Mouse (Mus musculus): ENCODE data around the gene Fxyd7.

The Fxyd7 gene

GRCm38 (mm10) chr7:31051321-31052021, at the start of gene Fxyd7:
Fxyd7 (minus strand) TSS chr7:31051467.
- no peak for DNase-seq

GRCm38 (mm10) chr7:31100786-31101185, 49.5 kb upstream of the Fxyd7 start:
- DNase-seq, result no peak

- DNase-seq, result no peak
These were observed 48.3 kb upstream of the Fxyd7 start for GRCm38 (mm10) chr7:31099612-31099982.

GRCm38 (mm10) chr7:31098697-31099611, 47.7 kb upstream of the Fxyd7 start:
- DNase-seq, result no peak

- peak; percentile 74 to 84 for DNase-seq
These were observed 46.4 kb upstream of the Fxyd7 start for GRCm38 (mm10) chr7:31097583-31098248.

- DNase-seq, result no peak
These were observed 45.8 kb upstream of the Fxyd7 start for GRCm38 (mm10) chr7:31096892-31097564.

GRCm38 (mm10) chr7:31094774-31095501, 43.7 kb upstream of the Fxyd7 start:
- no peak for DNase-seq

GRCm38 (mm10) chr7:31089721-31090120, 38.5 kb upstream of the Fxyd7 start:
- no peak for DNase-seq

- DNase-seq, result no peak
These were observed 36.9 kb upstream of the Fxyd7 start for GRCm38 (mm10) chr7:31088206-31088605.

GRCm38 (mm10) chr7:31087262-31087661, 36.0 kb upstream of the Fxyd7 start:
- no peak for DNase-seq

GRCm38 (mm10) chr7:31086175-31086755, 35.0 kb upstream of the Fxyd7 start:
- no peak for DNase-seq

- no peak for DNase-seq
These were observed 33.9 kb upstream of the Fxyd7 start for GRCm38 (mm10) chr7:31085171-31085570.

GRCm38 (mm10) chr7:31084140-31084539, 32.9 kb upstream of the Fxyd7 start:
- DNase-seq, result no peak

GRCm38 (mm10) chr7:31082831-31083588, 31.7 kb upstream of the Fxyd7 start:
- DNase-seq, result no peak

GRCm38 (mm10) chr7:31082106-31082505, 30.8 kb upstream of the Fxyd7 start:
- DNase-seq, result no peak

GRCm38 (mm10) chr7:31081106-31081505, 29.8 kb upstream of the Fxyd7 start:
- DNase-seq, result no peak

- DNase-seq, result no peak
These were observed 29.3 kb upstream of the Fxyd7 start for GRCm38 (mm10) chr7:31080611-31081010.

- DNase-seq, result no peak
These were observed 28.4 kb upstream of the Fxyd7 start for GRCm38 (mm10) chr7:31079670-31080069.

GRCm38 (mm10) chr7:31077885-31078445, 26.7 kb upstream of the Fxyd7 start:
- no peak for DNase-seq

- no peak for DNase-seq
These were observed 26.2 kb upstream of the Fxyd7 start for GRCm38 (mm10) chr7:31077470-31077869.

- no peak for DNase-seq
These were observed 25.2 kb upstream of the Fxyd7 start, which contains the start of gene Fxyd3 for GRCm38 (mm10) chr7:31076492-31076891. Fxyd3 (minus strand) TSS chr7:31076704.

Measured in thymus, adult 18-20 months (tissue).